Mouse (Mus musculus) cerebral cortex, adult 2 months (tissue): ENCODE data around the gene Cdc42ep1.

Source experiments
- WGBS: fragments of 180-500 bp; shearing (Covaris S2); methylation state at CpG from one replicate; pipeline ENCODE4 v1.1.7; 2018; 5-methylcytosine and 5-hydroxymethylcytosine counted together

The Cdc42ep1 gene

DNA sequence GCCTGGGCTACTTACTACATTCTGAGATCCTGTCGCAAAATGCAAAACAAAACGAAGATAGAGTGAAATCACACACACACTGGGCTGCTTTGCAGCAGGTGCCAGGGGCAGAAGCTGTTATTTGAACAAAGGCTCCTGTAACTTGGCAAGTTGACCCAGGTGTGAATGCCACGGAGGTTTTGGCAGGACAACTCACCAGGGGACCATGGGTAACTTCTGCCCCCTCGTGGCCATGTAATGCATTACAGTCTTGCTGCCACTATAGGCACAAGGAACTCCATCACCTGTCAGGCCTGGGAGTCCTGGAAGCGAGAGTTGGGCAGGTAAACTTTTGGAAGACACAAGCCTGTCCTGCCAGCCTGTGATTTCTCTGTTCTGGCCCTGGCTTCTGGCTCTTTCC is 6.0 kb downstream of the Cdc42ep1 start:
- 29% methylated on average over 5 of the region's 5 CpGs for WGBS

DNA sequence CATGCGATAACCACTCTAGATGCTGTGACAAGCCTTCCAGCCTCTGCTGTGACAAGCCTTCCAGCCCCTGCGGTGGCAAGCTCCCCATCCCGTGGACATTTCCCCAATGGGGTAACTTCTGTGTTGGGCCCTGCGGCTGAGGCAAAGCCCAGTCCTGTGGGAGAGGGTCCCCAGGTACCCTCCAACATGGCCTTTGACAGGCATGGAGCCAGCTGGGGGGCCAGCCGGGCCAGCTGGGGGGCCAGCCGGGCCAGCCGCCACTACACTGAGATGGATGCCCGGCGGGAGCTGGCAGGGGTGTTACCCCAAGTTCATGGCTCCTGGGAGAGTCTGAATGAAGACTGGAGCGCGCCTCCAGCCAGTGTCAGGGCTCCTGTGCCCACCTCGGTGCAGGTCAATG is 7.1 kb downstream of the Cdc42ep1 start:
- WGBS, result 80% methylated on average over 12 of the region's 12 CpGs

- 67% methylated on average over 15 of the region's 15 CpGs for WGBS
Observed at GRCm38 (mm10) chr15:78850059-78850824, 7.8 kb downstream of the Cdc42ep1 start.

DNA sequence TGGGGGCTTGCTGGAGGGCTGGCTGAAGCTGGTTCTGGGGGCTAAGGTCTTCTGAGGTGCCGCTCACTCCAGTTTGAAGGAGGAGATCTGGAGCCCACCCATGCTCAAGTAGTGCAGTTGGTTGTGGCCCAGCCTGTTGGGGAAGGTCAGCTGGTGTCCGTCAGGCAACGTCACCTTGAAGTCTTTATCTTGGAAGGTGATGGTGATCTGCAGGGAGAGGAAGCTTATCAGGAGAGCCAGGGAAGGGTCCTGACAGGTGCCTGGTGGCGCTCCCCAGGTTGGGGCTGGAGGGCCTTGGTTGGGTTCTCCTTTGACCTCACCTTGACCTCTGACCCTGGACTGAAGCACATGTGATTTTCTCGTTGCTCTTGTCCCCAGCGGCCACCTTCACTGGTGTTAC is 8.5 kb downstream of the Cdc42ep1 start:
- 77% methylated on average over 6 of the region's 6 CpGs for WGBS

GRCm38 (mm10) chr15:78851505-78852153 is 9.2 kb downstream of the Cdc42ep1 start:
- 19% methylated on average over 13 of the region's 13 CpGs for WGBS

- WGBS, result 59% methylated on average over 8 of the region's 8 CpGs
Observed at GRCm38 (mm10) chr15:78855303-78855965, 13.0 kb downstream of the Cdc42ep1 start, which contains the start of gene Lgals2. Gene Lgals2 (minus strand): TSS chr15:78855529.

- WGBS, result 39% methylated on average over 7 of the region's 7 CpGs
Observed at GRCm38 (mm10) chr15:78857009-78857408, 14.6 kb downstream of the Cdc42ep1 start.

- WGBS, result 81% methylated on average over 4 of the region's 4 CpGs
Observed at GRCm38 (mm10) chr15:78859311-78859710, 16.9 kb downstream of the Cdc42ep1 start.

DNA sequence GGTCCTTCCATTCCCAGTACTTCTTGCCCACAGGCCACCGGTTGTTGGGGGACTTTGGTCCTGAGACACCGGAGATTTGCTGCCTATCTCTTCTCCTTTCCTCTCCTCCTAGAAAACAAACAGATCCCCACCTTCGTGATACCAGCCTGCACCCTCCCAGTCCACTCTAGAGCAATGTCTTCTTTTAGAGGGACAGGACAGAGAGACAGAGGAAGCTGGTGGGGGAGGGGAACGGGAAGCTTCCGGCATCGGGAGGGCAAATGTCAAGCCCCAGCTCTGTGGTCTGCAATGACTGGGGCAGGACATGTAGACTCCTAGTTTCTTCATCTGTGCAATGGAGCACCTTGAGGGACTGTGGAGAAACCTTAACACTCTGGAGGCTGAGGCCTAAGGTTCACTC is 17.3 kb downstream of the Cdc42ep1 start:
- WGBS, result 75% methylated on average over 6 of the region's 6 CpGs

GRCm38 (mm10) chr15:78862280-78862679 is 19.9 kb downstream of the Cdc42ep1 start:
- 79% methylated on average over 5 of the region's 5 CpGs for WGBS

- 80% methylated on average over 2 of the region's 2 CpGs for WGBS
Observed at GRCm38 (mm10) chr15:78863154-78863553, 20.7 kb downstream of the Cdc42ep1 start.

GRCm38 (mm10) chr15:78863852-78864253 is 21.4 kb downstream of the Cdc42ep1 start:
- 68% methylated on average over 13 of the region's 13 CpGs for WGBS

- WGBS, result 41% methylated on average over 9 of the region's 9 CpGs
Observed at GRCm38 (mm10) chr15:78868398-78868797, 26.0 kb downstream of the Cdc42ep1 start.

- WGBS, result 38% methylated on average over 7 of the region's 7 CpGs
Observed at GRCm38 (mm10) chr15:78868826-78869233, 26.4 kb downstream of the Cdc42ep1 start.

DNA sequence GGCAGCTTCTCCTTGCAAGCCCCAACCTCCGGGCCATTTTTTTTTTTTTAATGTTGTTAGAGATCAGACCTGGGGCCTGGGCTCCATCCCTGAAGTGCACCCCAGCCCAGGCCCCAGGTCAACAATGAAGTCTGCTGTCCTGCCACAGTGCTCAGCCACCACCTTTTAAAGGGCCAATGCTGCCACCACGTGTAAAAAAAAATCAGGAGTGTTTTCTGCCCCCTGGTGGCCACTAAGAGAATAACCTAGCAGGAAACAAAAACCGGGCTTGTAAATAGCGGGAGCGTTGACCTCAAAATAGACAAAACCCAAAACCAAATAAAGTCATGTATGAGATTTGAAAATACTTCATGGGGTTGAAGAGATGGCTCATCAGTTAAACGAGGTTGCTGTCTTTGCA is 27.4 kb downstream of the Cdc42ep1 start:
- 20% methylated on average over 6 of the region's 6 CpGs for WGBS

GRCm38 (mm10) chr15:78872021-78872608 is 29.7 kb downstream of the Cdc42ep1 start:
- WGBS, result 60% methylated on average over 5 of the region's 5 CpGs

DNA sequence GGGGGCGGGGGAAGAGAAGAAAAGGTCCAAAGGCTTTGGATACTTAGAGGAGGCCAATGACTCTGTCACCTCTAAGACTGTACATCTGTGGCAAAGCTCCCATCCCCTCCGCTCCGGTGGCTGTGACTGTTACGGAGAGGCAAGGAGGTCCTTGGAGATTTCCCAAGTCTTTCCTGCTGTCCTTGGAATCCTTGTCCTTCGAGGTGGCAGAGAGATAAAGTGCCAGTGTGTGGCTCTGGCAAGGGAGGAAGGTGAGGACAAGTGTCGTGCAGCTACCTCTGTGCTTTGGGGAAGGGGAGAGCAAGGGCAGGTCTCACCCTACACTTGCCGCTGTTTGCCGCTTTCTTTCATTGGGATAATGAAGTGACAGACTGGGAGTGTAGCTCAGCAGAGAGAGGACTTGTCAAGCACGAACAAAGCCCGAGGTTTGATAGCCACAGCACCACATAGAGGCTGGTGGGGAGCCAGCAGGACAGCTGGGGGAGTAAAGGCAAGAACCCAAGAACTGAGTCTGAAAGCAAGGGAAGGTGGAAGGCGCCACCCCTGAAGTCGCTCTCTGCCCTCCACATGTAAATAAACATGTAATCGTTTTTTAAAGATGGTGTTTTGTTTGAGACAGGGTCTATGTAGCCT is 31.5 kb downstream of the Cdc42ep1 start:
- WGBS, result 44% methylated on average over 13 of the region's 13 CpGs

DNA sequence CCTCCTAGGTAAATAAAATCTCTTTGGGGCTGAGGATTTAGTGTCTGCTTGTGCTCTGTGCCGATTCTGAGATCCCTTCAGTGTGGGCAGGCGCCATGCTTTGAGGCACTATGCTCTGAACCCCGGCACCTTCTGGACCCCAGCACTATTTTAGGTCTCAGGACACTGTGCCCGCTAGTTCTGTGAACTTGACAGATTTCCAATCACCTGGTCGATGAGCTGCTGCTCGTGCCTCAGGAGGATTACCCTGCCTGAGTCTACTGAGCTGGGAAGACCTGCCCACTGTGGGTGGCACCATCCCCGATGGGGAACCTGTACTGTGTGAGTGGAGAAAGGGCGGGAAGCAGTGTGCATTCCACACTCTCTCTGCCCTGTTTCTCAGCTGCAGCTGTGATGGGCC is 32.6 kb downstream of the Cdc42ep1 start:
- WGBS, result 82% methylated on average over 8 of the region's 8 CpGs

DNA sequence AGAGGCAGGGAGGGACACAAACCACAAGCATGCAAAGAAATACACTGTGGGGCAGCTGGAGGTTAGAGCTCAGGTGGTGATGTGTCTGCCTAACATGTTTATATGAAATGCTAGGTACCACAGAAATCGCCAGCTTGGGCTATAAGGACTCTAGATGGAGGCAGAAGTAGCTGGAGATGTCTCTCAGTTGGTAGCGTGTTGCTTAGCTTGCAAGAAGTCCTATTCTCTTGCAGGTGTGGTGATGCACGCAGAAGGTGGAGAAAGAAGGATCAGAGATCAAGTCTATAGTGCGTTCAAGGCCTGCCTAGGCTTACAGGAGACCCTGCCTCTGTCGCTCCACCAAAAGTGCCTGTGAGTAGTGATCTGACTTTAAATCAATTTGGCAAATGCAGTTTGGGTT is 33.1 kb downstream of the Cdc42ep1 start:
- 84% methylated on average over 5 of the region's 5 CpGs for WGBS

- 3% methylated on average over 17 of the region's 17 CpGs for WGBS
Observed at GRCm38 (mm10) chr15:78876258-78876696, 33.9 kb downstream of the Cdc42ep1 start.

- under 1% methylated on average over 85 of the region's 95 CpGs for WGBS
Observed at GRCm38 (mm10) chr15:78876991-78877809, 34.8 kb downstream of the Cdc42ep1 start, which contains the start of gene Gga1. Gene Gga1 (plus strand): TSS chr15:78877190.
